Mouse (Mus musculus) G1E (cell line): ENCODE measurements around the gene Eno2. TPM values are rescaled to one million over a fixed set of nuclear protein-coding genes. Genes with fewer than 3 reads are reported as not detected.
A peak's percentile ranks its signal among the peaks of the same experiment; 100 is the strongest.

Source experiments
- ATAC-seq: 2 replicates; pipeline ENCODE4 v1.8.0; 2016; ENCODE audit warnings: mild to moderate bottlenecking; ENCODE audit not compliant: insufficient number of reproducible peaks, poor library complexity, low FRiP score, severe bottlenecking; ENCODE audit errors: extremely low read depth
- DNase-seq: peaks from one replicate; pipeline ENCODE4 v3.0.0; 2012; ENCODE audit warnings: low spot score
- H3K27me3 ChIP-seq: 2 replicates; pipeline ENCODE4 v1.6.1; 2012; ENCODE audit warnings: mild to moderate bottlenecking, low read length, inconsistent platforms; ENCODE audit not compliant: insufficient read depth
- H3K36me3 ChIP-seq: replicated peaks from 2 replicates; pipeline ENCODE3; 2012; ENCODE audit warnings: mild to moderate bottlenecking, inconsistent platforms
- H3K4me1 ChIP-seq: 2 replicates; pipeline ENCODE4 v1.6.1; 2012; ENCODE audit warnings: low read depth, low read length, inconsistent platforms, mixed read lengths; ENCODE audit not compliant: insufficient read depth
- H3K4me3 ChIP-seq: 2 replicates; pipeline ENCODE4 v1.5.1; 2012; ENCODE audit warnings: low read depth, mild to moderate bottlenecking, inconsistent platforms, low read length, moderate library complexity, mixed read lengths
- H3K9me3 ChIP-seq: replicated peaks from 2 replicates; pipeline ENCODE4 v1.6.1; 2012; ENCODE audit warnings: inconsistent platforms
- CTCF ChIP-seq: IDR thresholded peaks from 2 replicates; pipeline ENCODE4 v1.5.1; 2012; ENCODE audit warnings: low read depth, low read length, inconsistent platforms, mixed read lengths
- GATA1 ChIP-seq: IDR thresholded peaks from 2 replicates; pipeline ENCODE4 v1.6.1; 2012; ENCODE audit warnings: borderline replicate concordance, low read length, inconsistent platforms, mixed read lengths
- GATA2 ChIP-seq: IDR thresholded peaks from 2 replicates; pipeline ENCODE4 v1.6.1; 2012; ENCODE audit warnings: low read depth, low read length, inconsistent platforms, borderline replicate concordance
- POLR2AphosphoS5 ChIP-seq: IDR thresholded peaks from 2 replicates; pipeline ENCODE4 v1.6.1; 2012; ENCODE audit warnings: low read depth, low read length, inconsistent platforms; ENCODE audit not compliant: insufficient replicate concordance
- TAL1 ChIP-seq: conservative IDR thresholded peaks from 2 replicates; pipeline ENCODE4 v1.6.1; 2012; ENCODE audit warnings: low read depth, low read length, inconsistent platforms, mixed read lengths
- polyA plus RNA-seq: library from polyadenylated mRNA; stranded (reverse); fragments of >175 nt; gene quantifications from 2 replicates; pipeline ENCODE4 v1.2.3, GENCODE M21; 2012
- total RNA-seq, 2 experiments: library from RNA; stranded (forward) in 1 of 2; stranded (reverse) in 1 of 2; fragments of 200-1000 nt in 1 of 2; fragments of >200 nt in 1 of 2; fragmentation: Nextera tagmentation in 1 of 2; gene quantifications; 2 replicates each; pipeline ENCODE4 v1.2.3; 2014 to 2017

The Eno2 gene
- total and polyA plus RNA-seq, 3 experiments, result 0.29 to 3.6 (median 3.2) TPM

DNA sequence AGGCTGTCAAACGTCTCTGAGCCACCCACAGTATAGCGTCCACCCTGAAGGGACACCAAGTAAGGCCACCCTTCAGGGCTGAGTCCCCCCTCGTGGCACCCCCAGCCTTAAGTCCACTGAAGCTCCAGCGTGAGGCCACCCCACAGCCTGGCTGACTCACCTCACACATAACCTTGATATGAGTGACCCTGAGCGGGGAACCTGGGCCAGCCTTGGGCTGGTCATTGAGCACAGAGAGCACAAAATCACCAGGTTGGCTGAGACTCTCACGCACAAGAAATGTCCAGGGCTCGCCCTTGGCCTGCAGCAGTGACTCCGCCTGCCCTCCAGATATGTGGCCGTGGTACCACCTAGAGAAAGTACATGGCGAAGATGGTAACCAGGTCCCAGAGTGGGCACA is 40.9 kb downstream of the Eno2 start:
- H3K4me1 ChIP-seq, result peaks cover 91% of the 10 kb centered on the region
- TF ChIP-seq GATA2, result no peak
- TF ChIP-seq POLR2AphosphoS5, result no peak
- TF ChIP-seq GATA1, result no peak
- TF ChIP-seq TAL1, result no peak
- no peak for TF ChIP-seq CTCF
- H3K4me3 ChIP-seq, result peak overlapping the region; percentile 1; the same call in 1 of the 2 replicates
- DNase-seq, result no peak
- H3K9me3 ChIP-seq, result no peaks in the 10 kb centered on the region
- H3K36me3 ChIP-seq, result peaks cover 84% of the 10 kb centered on the region
- no peak for ATAC-seq
- no peaks in the 10 kb centered on the region for H3K27me3 ChIP-seq

DNA sequence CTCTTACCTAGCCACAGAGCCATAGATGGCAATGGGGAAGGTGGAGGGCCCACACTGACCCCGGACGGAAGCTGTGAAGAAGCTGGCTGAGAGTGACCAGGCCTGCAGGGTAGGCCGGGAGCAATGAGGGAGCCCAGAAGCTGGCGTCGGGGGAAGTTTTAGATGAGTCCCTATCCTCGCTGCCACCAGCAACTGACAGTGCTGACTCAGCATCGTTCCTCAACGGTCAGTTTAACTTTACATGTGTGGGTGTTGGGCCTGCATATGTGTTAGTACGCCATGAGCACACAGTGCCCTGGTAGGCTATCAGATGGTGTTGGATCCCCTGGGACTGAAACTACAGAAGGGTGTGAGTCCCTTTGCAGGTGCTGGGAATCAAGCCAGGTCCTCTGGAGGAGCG is 45.0 kb downstream of the Eno2 start:
- no peaks in the 10 kb centered on the region for H3K27me3 ChIP-seq
- peaks cover 86% of the 10 kb centered on the region for H3K4me1 ChIP-seq
- ATAC-seq, result peak; percentile 22; the same call in 1 of the 2 replicates
- H3K4me3 ChIP-seq, result peak overlapping the region; percentile 63; the same call in 1 of the 2 replicates
- no peak for DNase-seq
- peaks cover 90% of the 10 kb centered on the region for H3K36me3 ChIP-seq
- TF ChIP-seq CTCF, result no peak
- no peak for TF ChIP-seq GATA1
- TF ChIP-seq TAL1, result no peak
- TF ChIP-seq POLR2AphosphoS5, result no peak
- no peak for TF ChIP-seq GATA2
- H3K9me3 ChIP-seq, result no peaks in the 10 kb centered on the region

DNA sequence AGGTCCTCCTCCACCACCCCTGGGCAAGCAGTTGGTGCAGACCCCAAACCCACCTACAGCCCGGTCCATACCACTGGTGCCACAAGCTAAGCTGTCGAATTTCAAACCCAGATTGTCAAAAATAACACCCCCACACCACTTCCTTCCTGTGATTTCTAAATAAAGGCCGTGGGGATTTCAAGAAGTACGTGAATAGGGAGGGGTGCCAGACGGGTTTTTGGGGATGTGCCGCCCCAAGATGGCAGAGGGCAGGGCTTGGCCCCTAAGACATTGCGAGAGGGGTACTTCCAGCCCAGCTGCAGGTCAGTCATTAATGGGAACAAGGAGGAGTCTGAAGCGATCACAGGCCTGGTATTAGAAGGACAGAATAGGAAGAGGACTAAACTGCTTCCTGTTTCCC is 45.9 kb downstream of the Eno2 start:
- no peak for TF ChIP-seq CTCF
- TF ChIP-seq TAL1, result no peak
- TF ChIP-seq GATA2, result no peak
- no peak for TF ChIP-seq POLR2AphosphoS5
- TF ChIP-seq GATA1, result no peak
- Histone ChIP-seq H3K36me3 (peaks cover 89% of the 10 kb centered on the region), H3K4me1 (peaks cover 88% of the 10 kb centered on the region), H3K27me3 (no peaks in the 10 kb centered on the region), H3K9me3 (no peaks in the 10 kb centered on the region), H3K4me3 (no peak overlapping the region; the same call in 1 of the 2 replicates)
- ATAC-seq (no peak), DNase-seq (no peak)

DNA sequence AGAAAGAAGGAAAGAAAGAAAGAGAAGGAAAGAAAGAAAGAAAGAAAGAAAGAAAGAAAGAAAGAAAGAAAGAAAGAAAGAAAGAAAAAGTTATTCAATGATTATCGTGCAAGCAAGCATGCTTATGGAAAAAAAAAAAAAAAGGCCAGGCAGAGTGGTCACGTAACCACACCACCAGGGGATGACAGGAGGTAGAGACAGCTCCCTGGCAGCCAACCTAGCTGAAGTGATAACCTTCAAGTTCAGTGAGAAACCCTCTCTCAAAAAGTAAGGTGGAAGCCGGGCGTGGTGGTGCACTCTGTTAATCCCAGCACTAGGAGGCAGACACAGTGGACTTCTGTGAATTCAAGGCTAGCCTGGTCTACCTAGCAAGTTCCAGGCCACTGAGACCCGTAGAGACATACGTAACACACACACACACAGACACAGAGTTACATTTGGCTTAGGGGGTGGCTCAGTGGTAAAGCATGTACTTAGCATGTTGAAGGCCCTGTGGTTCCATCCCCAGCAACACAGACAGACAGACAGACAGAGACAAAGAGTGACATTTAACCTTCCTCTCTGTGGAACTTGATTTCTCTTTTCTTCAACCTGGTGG is 46.5 kb downstream of the Eno2 start:
- DNase-seq (no peak), ATAC-seq (no peak)
- Histone ChIP-seq H3K4me1 (peaks cover 88% of the 10 kb centered on the region), H3K27me3 (no peaks in the 10 kb centered on the region), H3K9me3 (no peaks in the 10 kb centered on the region), H3K4me3 (no peak overlapping the region; the same call in 1 of the 2 replicates), H3K36me3 (peaks cover 89% of the 10 kb centered on the region)
- TF ChIP-seq TAL1, result no peak
- TF ChIP-seq GATA1, result no peak
- no peak for TF ChIP-seq GATA2
- TF ChIP-seq CTCF, result no peak
- TF ChIP-seq POLR2AphosphoS5, result no peak

DNA sequence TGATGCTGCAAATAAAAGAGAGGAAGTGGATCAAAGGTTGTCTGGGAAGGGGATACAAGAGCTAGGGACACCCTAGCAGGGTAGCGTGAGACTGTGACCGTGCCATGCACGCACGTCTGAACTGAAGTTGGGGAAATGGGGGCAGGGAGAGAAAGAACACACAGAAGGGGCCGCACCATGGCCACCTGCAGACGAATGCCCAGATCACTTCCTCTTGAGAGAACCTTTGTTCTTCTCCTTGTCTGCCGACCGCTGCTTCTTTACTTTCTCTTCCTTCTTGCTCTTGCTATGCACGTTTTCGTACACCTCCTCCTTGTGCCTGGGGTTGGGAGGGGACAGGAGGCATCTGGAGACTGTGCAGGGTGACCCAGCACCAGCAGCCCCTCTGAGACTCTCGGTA is 48.6 kb downstream of the Eno2 start:
- peaks cover 91% of the 10 kb centered on the region for H3K36me3 ChIP-seq
- no peaks in the 10 kb centered on the region for H3K9me3 ChIP-seq
- ATAC-seq (no peak), DNase-seq (no peak)
- TF ChIP-seq GATA1 (no peak), TAL1 (no peak), POLR2AphosphoS5 (no peak)
- peaks cover 93% of the 10 kb centered on the region for H3K4me1 ChIP-seq
- H3K4me3 ChIP-seq, result peak overlapping the region; percentile 8; the same call in 1 of the 2 replicates
- H3K27me3 ChIP-seq, result no peaks in the 10 kb centered on the region

DNA sequence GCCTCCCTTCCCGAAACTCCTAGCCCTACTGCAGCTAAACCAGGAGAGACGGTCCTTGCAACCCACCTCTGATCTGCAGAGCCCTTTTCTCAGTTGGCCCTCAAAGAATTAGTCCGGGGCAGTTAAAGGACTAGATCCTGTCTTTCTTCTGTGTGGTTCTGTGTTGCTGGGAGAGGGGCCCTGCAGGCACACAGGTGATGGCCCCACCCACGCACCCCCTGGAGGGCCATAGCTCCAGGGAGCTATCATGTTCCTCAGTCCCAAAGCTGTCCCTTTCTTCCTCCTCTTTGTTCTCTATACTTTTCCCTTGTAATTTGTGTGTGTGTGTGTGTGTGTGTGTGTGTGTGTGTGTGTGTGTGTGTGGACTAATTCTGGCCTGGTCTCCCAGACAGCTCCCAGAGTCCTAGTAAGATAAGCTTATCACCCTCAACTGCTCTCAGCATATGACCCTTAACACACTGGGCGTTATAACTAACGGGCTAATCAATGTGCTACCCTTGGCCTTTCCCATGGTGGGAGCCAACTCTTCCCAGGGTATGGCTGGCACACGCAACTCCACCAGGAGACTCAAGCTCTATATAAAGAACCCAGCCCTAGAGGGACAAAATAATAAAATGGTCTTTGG is 50.0 kb downstream of the Eno2 start:
- no peak for DNase-seq
- TF ChIP-seq TAL1 (no peak), GATA2 (no peak), CTCF (no peak), POLR2AphosphoS5 (no peak), GATA1 (no peak)
- H3K27me3 ChIP-seq, result no peaks in the 10 kb centered on the region
- peaks cover 91% of the 10 kb centered on the region for H3K36me3 ChIP-seq
- H3K9me3 ChIP-seq, result no peaks in the 10 kb centered on the region
- peak overlapping the region; percentile 69; the same call in 1 of the 2 replicates for H3K4me3 ChIP-seq
- ATAC-seq, result peak; percentile 59
- H3K4me1 ChIP-seq, result peaks cover 93% of the 10 kb centered on the region

DNA sequence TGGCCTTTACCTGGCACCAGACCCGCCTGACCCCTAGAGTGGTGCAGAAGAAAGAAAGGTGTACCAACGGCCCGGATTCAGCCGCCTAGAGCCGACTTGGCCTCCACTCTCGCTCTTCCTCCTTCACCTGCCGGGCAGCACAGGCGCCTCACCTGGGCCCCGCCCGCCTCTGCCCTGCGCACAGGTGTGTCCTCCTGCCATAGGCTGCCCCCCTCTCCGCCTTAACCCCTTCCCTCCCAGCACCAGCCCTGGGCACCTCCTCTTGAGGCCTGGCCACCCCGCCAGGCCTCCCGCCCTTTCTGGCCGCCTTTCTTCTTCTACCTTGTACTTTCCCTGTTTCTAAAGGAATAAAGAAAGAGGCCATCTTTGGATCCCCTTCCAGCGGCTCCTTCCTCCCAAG is 50.8 kb downstream of the Eno2 start:
- Histone ChIP-seq H3K4me3 (peak overlapping the region; percentile 69; the same call in 1 of the 2 replicates), H3K9me3 (no peaks in the 10 kb centered on the region), H3K4me1 (peaks cover 94% of the 10 kb centered on the region), H3K27me3 (no peaks in the 10 kb centered on the region), H3K36me3 (peaks cover 91% of the 10 kb centered on the region)
- no peak for DNase-seq
- ATAC-seq, result no peak
- TF ChIP-seq GATA2 (no peak), GATA1 (no peak), POLR2AphosphoS5 (no peak), TAL1 (no peak), CTCF (no peak)
